Mouse (Mus musculus): ENCODE measurements around the gene Ccdc77. TPM values are rescaled to one million over a fixed set of nuclear protein-coding genes. Genes with fewer than 3 reads are reported as not detected.
A peak's percentile ranks its signal among the peaks of the same experiment; 100 is the strongest.

Ccdc77 gene
- total RNA-seq (2014; fragmentation: Nextera tagmentation): 18.6 and 21.6 TPM in 2 replicates
- total RNA-seq (2017): 32.6 and 32.7 TPM in 2 replicates

GRCm38 (mm10) chr6:120363688-120364522 lies at the start of gene Ccdc77, which contains the start of gene Kdm5a:
Gene Ccdc77 (minus strand): TSS chr6:120364374.
Gene Kdm5a (plus strand): TSS chr6:120364124.
- ATAC-seq (replicated peaks; ENCODE audit: poor library complexity, severe bottlenecking): peak; percentile 90

GRCm38 (mm10) chr6:120403936-120404335 lies 39.8 kb upstream of the Ccdc77 start:
- ATAC-seq (replicated peaks; ENCODE audit: poor library complexity, severe bottlenecking): no peak

GRCm38 (mm10) chr6:120395622-120396345 lies 31.6 kb upstream of the Ccdc77 start:
- ATAC-seq (replicated peaks; ENCODE audit: poor library complexity, severe bottlenecking): no peak

GRCm38 (mm10) chr6:120392811-120393210 lies 28.6 kb upstream of the Ccdc77 start:
- ATAC-seq (replicated peaks; ENCODE audit: poor library complexity, severe bottlenecking): no peak

- no peak for ATAC-seq (replicated peaks; ENCODE audit: poor library complexity, severe bottlenecking)
Measured at GRCm38 (mm10) chr6:120390054-120390453, 25.9 kb upstream of the Ccdc77 start.

- no peak for ATAC-seq (replicated peaks; ENCODE audit: poor library complexity, severe bottlenecking)
Measured at GRCm38 (mm10) chr6:120376736-120377135, 12.6 kb upstream of the Ccdc77 start.

DNA sequence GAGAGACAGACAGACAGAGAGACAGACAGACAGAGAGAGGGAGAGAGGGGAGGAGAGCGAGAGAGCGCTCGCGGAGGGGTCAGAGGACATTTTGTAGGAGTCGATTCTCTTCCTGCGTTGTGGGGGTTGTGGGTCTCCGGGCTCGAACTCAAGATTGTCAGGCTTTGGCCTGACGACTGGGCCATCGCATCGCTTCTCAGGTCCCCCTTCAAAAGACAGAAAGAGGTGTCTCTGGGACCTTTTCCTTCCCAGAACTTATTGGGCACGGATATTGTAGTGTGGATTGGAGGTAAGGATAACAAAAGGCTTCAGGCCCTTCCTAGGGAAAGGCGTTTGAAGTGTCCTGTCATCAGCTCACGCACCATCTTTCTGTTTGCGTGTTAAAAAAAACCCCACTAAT lies 877 bp upstream of the Ccdc77 start:
- no peak for ATAC-seq (replicated peaks; ENCODE audit: poor library complexity, severe bottlenecking)

DNA sequence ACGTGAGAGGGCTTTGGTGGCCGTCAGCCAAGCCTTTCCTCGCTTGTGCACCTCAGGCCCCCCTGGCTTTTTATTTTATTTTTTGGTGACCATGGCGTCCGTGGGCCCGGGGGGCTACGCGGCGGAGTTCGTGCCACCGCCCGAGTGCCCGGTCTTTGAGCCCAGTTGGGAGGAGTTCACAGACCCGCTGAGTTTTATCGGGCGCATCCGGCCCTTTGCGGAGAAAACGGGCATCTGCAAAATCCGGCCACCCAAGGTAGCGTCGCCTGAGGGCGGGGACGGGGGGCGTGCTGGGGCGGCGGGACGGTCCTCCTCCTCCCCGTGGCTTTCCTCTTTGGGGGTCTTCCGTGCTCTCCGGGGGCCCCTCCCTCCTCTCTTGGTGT lies 340 bp upstream of the Ccdc77 start:
- ATAC-seq (replicated peaks; ENCODE audit: poor library complexity, severe bottlenecking): peak; percentile 22

GRCm38 (mm10) chr6:120362774-120363687 lies 1.1 kb downstream of the Ccdc77 start:
- ATAC-seq (replicated peaks; ENCODE audit: poor library complexity, severe bottlenecking): no peak; the same call in 1 of the 2 replicates

DNA sequence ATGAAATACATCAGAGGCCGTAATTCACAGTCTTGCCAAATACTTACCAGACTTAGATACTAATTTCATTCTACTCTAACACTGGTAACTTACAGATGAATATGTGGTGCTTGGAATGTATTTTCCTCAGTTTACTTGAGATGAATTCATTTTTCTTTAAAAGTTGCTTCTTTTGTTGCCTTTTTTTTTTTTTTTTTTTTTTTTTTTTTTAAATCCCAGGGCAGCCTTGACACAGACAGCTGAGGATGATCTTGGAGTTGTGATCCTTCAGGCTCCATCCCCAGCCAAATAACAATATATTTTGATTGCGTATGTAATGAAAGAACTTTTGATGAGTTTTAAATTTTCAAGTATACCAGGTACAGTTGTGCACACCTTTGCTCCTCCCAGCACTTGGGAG lies 2.0 kb downstream of the Ccdc77 start:
- no peak for ATAC-seq (replicated peaks; ENCODE audit: poor library complexity, severe bottlenecking)

DNA sequence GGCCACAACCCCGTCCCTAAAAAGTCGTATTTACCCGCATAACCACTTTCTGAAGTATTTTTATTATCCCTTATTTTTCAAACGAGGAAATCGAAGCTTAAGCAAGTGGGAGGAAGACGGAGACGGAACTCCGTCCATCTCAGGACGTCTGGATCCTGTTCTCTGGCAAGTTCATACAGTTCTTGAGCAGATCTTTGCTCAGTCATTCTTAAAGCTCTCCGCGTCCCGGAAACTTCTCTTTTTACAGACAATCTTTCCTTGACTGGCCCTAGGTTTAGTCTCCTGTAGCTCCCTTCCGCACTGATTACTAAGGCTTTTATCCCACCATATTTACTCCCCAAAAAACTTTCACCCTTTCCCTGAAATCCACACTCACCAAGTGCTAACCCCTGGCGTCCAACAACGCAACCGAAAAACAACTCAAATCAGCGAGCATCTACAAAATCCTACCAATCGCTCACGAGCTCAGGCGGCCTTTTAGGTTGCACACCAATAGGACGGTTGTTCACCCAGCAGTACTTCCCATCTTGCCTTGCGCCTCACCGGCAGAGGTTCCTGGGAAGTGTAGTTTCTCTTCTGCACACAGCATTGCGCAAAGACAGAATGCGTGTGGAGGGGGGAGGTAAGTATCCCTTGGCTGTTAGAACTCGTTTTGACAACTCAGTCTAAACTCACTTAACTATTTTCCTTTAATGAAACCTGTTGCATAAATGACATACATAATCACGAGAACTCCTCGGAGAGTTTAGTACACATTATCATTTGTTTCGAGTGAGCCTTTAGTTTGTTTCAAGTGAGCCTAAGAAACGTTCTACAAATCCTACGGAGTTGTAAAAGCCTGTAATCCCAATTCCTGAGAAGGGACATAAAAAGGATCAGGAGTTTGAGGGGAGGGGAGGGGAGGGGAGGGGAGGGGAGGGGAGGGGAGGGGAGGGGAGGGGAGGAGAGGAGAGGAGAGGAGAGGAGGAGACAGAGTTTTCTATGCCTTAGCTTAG lies 6.9 kb downstream of the Ccdc77 start:
- peak; percentile 99 for ATAC-seq (replicated peaks; ENCODE audit: poor library complexity, severe bottlenecking)

GRCm38 (mm10) chr6:120356478-120356877 lies 7.7 kb downstream of the Ccdc77 start:
- ATAC-seq (replicated peaks; ENCODE audit: poor library complexity, severe bottlenecking): no peak

- no peak for ATAC-seq (replicated peaks; ENCODE audit: poor library complexity, severe bottlenecking)
Measured at GRCm38 (mm10) chr6:120349018-120349417, 15.2 kb downstream of the Ccdc77 start.

DNA sequence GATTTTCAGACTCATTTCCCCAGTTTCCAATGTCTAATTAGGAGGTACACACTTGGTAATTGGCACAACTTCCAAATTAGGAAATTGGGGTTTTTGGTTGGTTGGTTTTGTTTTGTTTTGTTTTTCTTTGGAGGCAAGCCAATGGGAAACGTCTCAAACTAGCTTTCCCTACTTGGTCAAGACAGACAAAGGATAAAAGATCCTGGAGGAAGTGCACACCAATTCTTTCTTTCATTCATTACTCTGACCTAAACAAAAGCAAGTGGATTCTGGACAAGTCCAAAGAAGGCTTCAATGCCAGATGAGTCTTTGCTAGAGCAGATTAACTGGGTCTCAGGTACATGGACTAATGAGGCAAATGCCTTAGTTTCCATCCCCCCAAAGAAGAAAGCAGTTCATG lies 20.2 kb downstream of the Ccdc77 start:
- no peak for ATAC-seq (replicated peaks; ENCODE audit: poor library complexity, severe bottlenecking)

DNA sequence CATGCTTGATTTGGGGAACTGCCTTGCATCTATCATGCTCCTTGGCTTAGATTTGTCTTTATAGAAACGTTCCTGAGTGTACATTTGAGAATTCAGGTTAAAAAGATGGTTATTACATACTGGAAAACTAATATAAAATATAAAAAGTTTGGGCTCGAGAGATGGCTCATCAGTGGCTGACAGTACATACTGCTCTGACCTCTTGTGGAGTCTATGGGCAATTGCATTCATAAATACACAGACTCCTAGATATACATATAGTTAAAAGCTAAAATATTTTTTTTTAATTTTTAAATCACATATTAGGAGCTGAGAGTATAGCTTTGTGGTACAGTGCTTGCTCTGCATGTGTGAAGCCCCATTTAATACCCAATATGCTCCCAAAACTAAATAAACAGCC lies 31.8 kb downstream of the Ccdc77 start:
- ATAC-seq (replicated peaks; ENCODE audit: poor library complexity, severe bottlenecking): no peak

DNA sequence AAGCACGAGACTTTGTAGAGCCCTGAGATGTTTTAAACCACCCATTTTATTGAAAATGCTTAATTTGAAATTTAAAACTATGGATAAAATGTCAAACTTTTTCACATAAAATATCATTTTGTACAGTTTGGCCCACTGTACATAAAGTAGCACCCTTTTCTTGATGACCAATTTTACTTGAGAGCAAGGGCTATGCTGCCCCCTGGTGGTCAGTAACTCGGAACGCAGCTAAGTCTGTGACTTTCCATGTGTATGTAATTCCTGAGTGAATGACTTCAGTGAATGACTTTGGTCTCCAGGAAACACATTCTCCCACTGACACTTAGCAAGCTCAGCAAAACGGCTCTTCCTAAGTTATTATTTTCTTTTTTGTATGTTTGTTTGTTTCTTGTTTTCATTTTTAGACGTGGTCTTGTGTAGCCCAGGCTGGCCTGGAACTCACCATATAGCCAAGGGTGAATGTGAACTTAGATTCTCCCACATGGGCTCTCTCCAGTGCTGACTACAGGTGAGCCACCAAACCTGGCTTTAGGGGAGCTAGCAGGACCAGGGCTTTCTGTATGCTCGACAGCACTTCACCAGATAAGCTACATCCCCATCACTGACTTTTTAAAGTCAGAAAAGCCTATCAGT lies 39.8 kb downstream of the Ccdc77 start:
- ATAC-seq (replicated peaks; ENCODE audit: poor library complexity, severe bottlenecking): peak; percentile 63

DNA sequence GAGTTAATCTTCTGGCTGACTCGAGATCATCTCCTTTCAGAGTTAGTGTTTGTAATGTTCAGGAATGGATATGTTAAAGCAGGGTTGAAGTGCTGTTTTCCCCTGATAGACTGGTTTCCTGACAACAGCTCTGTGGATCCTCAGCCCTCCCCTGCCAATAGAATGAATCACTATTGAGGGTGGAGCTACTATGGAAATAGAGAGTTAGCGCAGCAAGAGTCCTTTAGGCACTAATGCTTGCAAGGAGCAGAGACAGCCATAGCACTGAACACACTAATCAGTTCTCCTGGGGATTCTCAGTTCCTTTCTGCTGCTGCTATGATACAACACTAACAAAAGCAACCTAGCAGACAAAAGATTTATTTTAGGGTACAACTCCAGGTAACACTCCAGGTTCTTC lies 43.8 kb downstream of the Ccdc77 start:
- ATAC-seq (replicated peaks; ENCODE audit: poor library complexity, severe bottlenecking): no peak

DNA sequence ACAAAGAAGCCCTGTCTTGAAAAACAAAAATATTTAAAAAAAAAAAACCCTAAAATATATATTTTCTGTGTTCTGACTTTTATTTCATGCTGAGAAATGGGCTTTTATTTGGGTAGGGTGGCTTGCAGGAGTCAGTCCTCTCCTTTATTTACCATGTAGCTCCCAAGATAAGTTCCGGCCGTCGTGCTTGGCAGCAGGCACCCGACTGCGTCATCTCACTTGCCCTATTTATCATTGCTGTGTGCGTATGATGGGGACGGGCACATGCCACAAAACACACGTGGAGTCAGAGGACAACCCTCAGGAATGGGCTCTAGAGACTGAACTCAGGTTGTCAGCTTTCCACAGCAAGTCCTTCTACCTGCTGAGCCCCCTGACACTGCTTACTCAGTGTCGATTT lies 45.0 kb downstream of the Ccdc77 start:
- ATAC-seq (replicated peaks; ENCODE audit: poor library complexity, severe bottlenecking): no peak

Measured in granulocyte monocyte progenitor cell, adult 5-6 weeks (primary cell).